Mouse (Mus musculus) layer of hippocampus, adult 18-20 months (tissue): ENCODE results near the gene Ifitm2. TPM values are rescaled to one million over a fixed set of nuclear protein-coding genes. Genes with fewer than 3 reads are reported as not detected.

ENCODE experiments used
- DNase-seq, 2 experiments: peaks; one replicate each; pipeline ENCODE4 v3.0.0; 2022; ENCODE audit warnings: low spot score in 2 of 2
- total RNA-seq, 2 experiments: library from RNA; stranded (reverse); gene quantifications; 2 replicates each; pipeline ENCODE4 v1.2.3; 2021

The Ifitm2 gene
- total RNA-seq, 2 experiments from 2014 or later = 11.0 to 12.9 TPM

DNA sequence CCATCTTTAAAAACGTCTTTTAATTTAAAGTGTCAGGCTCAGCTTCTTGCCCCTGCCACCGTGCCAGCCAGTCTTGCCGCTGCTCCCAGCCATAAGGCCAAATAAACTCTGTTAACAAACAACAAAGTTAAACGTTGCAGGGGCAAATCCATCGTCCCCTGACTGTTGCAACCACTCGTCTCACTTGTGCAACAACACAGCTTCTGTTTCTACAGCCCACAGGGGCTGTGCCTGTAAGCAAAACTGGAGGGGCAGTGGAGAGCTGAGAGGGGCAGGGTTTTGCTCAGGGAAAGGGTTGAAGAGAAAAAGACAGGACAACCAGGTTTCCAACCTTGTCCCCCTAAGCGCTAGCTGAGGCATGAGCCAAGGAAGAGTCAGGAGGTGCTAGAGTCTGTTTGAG lies 47.6 kb downstream of the Ifitm2 start:
- DNase-seq = no peak

DNA sequence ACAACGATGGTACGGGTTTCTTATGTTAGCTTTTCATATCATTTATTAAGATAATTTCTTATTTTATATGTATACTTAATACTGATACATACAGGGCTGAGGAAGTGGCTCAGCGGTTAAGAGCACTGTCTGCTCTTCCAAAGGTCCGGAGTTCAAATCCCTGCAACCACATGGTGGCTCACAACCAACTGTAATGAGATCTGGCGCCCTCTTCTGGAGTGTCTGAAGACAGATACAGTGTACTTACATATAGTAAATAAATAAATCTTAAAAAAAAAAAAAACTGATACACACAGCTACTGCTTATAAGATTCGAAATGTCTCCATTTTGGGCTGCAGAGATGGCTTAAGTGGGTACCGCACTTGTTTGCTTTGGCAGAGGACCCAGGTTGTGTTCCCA lies 48.1 kb downstream of the Ifitm2 start:
- no peak for DNase-seq

DNA sequence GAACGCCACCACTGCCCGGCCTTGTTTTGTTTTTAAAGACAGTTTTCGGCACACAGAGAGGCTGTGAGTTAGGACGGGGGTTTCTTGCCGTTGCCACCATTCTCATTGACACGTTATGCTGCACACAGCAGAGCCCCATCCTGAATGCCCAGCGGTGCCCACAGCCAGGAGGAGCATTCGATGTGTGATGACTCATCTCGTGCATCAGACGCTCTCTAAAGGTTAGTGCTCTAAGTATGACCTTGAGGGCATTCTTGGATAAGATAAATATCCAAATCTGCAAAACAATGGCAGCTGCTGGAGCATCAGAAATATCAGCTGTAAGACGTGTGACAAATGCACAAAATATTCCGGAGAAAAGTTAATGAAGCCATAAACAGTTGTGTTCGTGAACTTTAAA lies 48.7 kb downstream of the Ifitm2 start:
- DNase-seq = no peak

DNA sequence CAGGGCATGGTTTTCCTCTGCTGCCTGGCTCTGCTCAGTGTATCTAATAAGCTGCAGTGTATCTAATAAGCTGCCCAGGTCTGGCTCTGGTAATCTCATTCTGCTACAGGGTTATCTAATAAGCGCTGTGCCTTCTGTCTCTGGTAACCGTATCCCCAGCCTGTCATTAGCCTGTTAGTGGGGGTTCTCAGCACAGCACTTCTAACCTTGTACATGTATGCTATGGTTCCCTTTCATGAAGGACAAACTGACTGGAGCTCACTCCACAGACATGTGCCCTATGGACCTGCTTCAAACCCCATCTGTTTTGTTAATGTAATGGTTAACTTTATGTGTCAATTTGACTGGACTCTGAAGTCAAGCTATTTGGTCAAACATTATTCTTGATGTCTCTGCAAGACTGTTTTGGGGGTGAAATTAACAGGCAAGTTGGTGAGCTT lies 50.1 kb downstream of the Ifitm2 start:
- no peak for DNase-seq

Other genes starting within 250 kb of the Ifitm2 start
- not detected for gene Cyp2e1, start 192.2 kb downstream of the Ifitm2 start, total RNA-seq
- gene Syce1, start 168.1 kb downstream of the Ifitm2 start, total RNA-seq = not detected
- 10 to 100 TPM; 12.8 to 14.9 TPM for gene Zfp941, start 133.8 kb downstream of the Ifitm2 start, total RNA-seq
- 1 to 10 TPM in 1 of 2 experiments, under 1 TPM in 1; 0.99 to 2.3 TPM for gene Urah, start 121.0 kb downstream of the Ifitm2 start, total RNA-seq
- not detected for gene Scgb1c1, start 110.4 kb downstream of the Ifitm2 start, total RNA-seq
- not detected for gene Odf3, start 108.2 kb downstream of the Ifitm2 start, total RNA-seq
- gene Gm45785, start 99.7 kb downstream of the Ifitm2 start, total RNA-seq = 1 to 10 TPM in 1 of 2 experiments, under 1 TPM in 1; 0.37 to 1.2 TPM
- 10 to 100 TPM; 68.9 to 73.1 TPM for gene Ric8a, start 99.0 kb downstream of the Ifitm2 start, total RNA-seq
- gene Bet1l, start 98.4 kb downstream of the Ifitm2 start, total RNA-seq = 10 to 100 TPM; 24.7 to 26.2 TPM
- gene Psmd13, start 74.0 kb downstream of the Ifitm2 start, total RNA-seq = 100 to 1,000 TPM; 104 to 112 TPM
- gene Sirt3, start 73.7 kb downstream of the Ifitm2 start, total RNA-seq = 10 to 100 TPM; 75.3 to 75.8 TPM
- gene Cox8b, start 55.5 kb downstream of the Ifitm2 start, total RNA-seq = 1 to 10 TPM; 1.2 to 3.7 TPM
- under 1 TPM; 0.48 to 0.50 TPM for gene Nlrp6, start 35.1 kb downstream of the Ifitm2 start, total RNA-seq
- gene Pgghg, start 14.6 kb downstream of the Ifitm2 start, total RNA-seq = 1 to 10 TPM; 4.0 to 4.6 TPM
- not detected for gene Ifitm5, start 5.7 kb downstream of the Ifitm2 start, total RNA-seq
- gene Gm45717, start 50 bp downstream of the Ifitm2 start, total RNA-seq = not detected
- 1 to 10 TPM; 1.1 to 1.7 TPM for gene Ifitm1, start 11.2 kb upstream of the Ifitm2 start, total RNA-seq
- gene Ifitm3, start 54.8 kb upstream of the Ifitm2 start, total RNA-seq = 10 to 100 TPM in 1 of 2 experiments, 1 to 10 TPM in 1; 8.0 to 11.4 TPM
- not detected for gene Ifitm6, start 61.9 kb upstream of the Ifitm2 start, total RNA-seq
- gene Gm17387, start 73.1 kb upstream of the Ifitm2 start, total RNA-seq = not detected
- 10 to 100 TPM; 84.2 to 86.8 TPM for gene B4galnt4, start 105.1 kb upstream of the Ifitm2 start, total RNA-seq
- gene Pkp3, start 122.2 kb upstream of the Ifitm2 start, total RNA-seq = not detected
- gene Sigirr, start 144.6 kb upstream of the Ifitm2 start, total RNA-seq = 1 to 10 TPM; 1.9 to 2.1 TPM
- not detected for gene Ano9, start 161.8 kb upstream of the Ifitm2 start, total RNA-seq
- 10 to 100 TPM; 47.4 to 50.6 TPM for gene Ptdss2, start 166.4 kb upstream of the Ifitm2 start, total RNA-seq
- gene Rnh1, start 216.9 kb upstream of the Ifitm2 start, total RNA-seq = 10 to 100 TPM; 35.5 to 45.9 TPM
- 100 to 1,000 TPM; 201 TPM for gene Hras, start 238.0 kb upstream of the Ifitm2 start, total RNA-seq
- gene Lrrc56, start 238.2 kb upstream of the Ifitm2 start, total RNA-seq = 1 to 10 TPM; 4.3 to 4.5 TPM